Mouse (Mus musculus) CD8-positive naive resting alpha-beta T cell, adult 2 months (primary cell): ENCODE results near the gene Epas1.

Experiments
- DNase-seq, 2 experiments: peaks; one replicate each; pipeline ENCODE4 v3.0.0; 2022; ENCODE audit warnings: low read depth in 2 of 2, low spot score in 2 of 2

Epas1 gene

GRCm38 (mm10) chr17:86755581-86756195 lies 2.2 kb downstream of the Epas1 start:
- DNase-seq, result no peak

- no peak for DNase-seq
These were observed 4.1 kb downstream of the Epas1 start for GRCm38 (mm10) chr17:86757621-86758020.

GRCm38 (mm10) chr17:86761859-86762258 lies 8.4 kb downstream of the Epas1 start:
- DNase-seq, result no peak

DNA sequence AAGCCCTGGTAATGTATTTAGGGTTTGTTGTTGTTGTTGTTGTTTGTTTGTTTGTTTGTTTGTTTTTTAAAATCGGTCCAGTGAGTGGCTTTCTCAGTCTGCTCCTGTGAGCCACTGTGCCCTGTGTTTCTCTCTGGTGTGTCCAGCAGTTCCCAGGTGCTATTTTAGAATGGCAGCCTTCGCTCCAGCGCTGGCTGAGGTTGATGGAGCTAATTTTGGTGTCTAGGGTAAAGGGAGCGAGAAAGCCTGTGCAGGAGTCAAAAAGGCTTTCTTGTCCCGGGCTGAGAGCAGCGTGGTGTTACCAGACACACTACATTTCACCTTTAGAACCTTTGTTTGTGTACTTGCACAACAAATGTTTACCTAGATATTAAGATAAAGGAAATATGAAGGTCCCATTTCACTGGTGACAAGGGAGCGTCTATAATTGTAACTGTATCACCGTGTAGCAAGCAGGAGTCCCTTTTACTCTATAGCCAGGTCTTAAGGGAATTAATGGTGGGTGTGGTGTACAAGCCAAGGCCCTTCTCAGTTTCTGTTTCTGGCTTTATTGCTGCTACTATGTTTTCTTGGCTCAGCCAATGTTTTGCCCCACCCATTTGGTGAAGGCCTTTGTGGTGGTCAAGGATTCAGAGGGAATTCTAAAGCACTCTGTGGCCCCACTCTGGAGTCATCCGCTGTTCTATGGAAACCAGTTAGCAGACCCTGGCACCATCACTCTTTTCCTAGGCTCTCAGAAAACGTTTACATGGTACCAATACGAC lies 9.2 kb downstream of the Epas1 start:
- no peak for DNase-seq

- DNase-seq, result no peak
These were observed 12.4 kb downstream of the Epas1 start for GRCm38 (mm10) chr17:86765762-86766404.

- DNase-seq, result no peak
These were observed 12.9 kb downstream of the Epas1 start for GRCm38 (mm10) chr17:86766412-86766811.

- DNase-seq, result no peak
These were observed 15.1 kb downstream of the Epas1 start for GRCm38 (mm10) chr17:86768596-86768995.

- no peak for DNase-seq
These were observed 16.1 kb downstream of the Epas1 start for GRCm38 (mm10) chr17:86769330-86770211.

DNA sequence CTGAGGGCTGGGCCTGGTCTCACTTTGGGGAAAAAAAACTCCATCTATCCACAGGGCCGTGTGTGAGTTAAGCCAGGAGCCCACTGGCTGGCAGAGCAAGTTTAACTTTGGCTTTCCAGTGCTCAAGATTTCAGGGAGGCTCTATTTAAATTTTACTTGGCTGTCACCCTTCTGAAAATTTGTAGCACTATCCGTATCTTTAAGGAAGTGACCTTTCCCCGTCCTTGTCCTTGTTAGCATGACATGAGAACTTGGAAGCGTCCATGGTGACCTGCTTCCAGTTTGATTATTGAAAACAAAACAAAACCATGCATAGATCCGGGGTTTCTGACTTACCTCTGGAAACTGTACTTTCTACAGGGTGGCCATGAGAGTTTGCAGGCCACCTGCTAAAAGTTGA lies 17.3 kb downstream of the Epas1 start:
- no peak for DNase-seq

DNA sequence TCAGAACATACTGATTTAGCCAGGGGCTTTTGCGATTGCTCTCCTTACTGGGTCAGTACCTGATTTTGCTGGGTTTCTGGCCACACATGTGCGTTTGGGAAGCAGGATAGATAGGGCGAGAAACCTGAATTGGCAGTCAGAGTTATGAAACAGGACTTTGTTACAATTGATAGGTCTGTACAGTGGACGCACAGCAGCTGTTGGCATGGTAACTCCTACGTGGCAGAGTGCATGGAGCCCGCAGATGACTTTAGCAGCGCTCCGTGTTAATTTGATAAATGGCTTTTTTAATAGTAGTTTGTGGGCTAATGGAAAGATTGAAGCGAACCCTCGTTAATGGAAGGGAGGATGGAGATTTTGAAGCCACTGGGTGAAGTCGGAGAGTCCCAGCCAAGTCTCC lies 18.5 kb downstream of the Epas1 start:
- no peak for DNase-seq

DNA sequence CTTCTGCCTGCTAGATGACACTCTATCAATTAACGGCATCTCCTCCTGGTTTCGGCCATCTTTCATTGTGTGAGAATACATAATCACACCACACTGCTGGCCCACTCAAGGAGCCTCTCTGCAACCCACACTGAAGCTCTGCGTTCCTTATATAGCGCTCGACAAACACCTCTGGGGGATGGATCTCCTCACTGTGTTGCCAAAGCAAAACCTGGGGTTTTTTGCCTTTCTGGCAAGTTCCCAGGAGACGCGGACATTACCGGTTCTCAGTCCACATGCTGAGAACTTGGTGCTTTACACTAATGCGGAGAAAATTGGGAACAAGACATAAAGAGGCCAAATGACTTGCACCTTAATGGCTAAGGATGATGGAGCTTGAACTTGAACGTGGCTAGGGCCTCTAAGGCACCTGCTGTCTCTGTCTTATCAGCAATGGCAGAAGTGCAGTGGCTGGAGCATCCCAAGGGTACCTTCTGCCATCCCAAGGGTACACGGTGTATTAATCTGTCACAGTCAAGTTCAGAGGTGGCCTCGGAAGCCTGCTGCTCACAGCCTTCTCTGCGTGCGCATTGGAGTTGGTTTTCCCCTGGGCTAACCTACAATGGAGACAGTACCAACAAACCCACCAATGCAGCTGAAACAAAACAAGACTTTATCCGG lies 19.6 kb downstream of the Epas1 start:
- DNase-seq, result no peak

DNA sequence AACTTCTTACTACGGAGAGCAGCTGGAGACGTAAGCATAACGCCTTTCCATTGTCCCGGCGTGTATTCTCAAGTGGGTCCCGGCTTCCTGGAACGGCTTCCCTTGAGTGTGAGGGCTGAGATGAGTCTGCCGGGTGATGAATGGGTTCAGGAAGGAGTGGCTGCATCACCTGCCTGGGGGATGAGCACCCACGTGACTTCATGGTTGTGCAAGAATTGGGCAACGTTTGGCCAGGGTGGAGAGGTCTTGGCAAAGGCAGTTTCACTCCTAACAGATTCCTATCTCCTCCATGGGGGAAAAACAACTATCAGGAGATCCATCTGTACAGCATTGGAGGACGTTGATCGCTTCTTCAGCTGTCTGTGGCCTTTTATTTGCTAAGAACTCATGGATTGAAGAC lies 23.0 kb downstream of the Epas1 start:
- DNase-seq, result no peak

GRCm38 (mm10) chr17:86778147-86778546 lies 24.6 kb downstream of the Epas1 start:
- no peak for DNase-seq

DNA sequence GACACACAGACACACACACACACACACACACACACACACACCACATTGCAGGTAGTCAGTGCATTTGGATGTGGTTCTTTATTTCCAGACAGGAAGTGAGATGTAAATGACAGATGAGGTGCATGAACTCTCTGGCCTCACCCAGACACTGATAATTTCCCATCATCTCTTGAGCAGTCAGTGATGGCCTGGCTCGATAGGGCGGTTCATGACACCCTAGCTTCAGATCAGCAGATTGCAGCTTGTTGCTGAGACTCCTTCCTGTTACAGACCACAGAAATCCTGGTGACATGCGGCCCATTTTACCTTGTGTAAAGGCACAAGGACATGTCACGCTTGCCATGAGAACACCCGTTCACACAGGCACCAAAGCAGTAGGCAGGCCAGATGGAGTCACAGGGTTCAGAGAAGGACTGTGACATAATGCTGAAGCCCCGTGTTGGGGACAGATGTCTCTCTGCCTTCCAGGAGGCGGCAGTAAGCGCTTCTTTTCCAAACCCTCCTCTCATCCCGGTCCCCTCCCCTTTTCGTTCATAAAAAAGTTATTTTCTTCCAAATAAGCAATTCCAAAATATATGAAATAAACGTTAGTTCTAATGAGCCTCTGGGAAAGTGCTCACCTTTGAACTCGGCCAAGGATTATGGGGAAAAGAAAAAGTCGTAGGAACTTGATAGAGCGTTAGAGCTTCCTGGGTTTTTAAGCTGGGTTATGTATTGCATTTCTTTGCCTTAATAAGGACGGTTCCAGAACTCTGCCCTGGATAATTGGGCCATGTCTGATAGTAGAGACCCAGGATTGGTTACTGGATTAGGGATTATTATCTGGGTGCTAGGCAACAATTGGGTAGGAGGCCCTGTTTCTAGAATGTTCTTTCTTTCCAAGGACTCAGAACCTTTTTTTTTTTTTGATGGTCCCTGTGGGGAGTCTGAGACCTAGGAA lies 26.0 kb downstream of the Epas1 start:
- DNase-seq, result peak; percentile 20 to 31

GRCm38 (mm10) chr17:86780708-86781318 lies 27.3 kb downstream of the Epas1 start:
- no peak for DNase-seq

DNA sequence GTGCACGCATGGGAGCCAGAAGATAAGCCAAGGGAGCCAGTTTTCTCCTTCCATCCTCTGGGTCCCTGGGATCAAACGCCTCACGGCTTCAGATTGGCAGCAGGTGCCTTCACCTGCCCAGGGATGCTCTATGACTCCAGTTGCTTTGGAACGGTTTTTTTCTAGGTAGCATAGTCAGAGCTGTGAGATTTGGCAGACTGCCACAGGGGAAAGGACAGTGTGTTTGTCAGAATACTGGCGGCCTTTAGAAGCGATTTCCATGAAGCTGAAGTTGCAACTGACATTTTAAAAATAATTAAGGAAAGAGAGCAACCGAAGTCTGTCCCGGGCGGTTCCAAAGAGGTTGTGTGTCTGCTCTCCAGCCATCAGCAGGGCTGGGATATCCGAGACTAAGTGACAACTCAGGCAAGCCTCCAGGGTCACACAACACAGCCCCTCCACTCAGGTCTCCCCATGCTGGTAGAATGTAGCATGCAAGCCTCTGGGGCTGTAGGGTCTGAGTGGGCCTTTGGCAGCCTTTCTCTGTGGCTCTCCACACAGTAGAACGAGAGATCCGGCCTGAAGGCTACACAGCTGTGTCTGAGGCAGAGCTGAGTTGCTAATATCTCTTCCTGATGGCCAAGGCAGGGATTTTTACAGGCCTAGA lies 28.4 kb downstream of the Epas1 start:
- no peak for DNase-seq

- DNase-seq, result no peak
These were observed 31.0 kb downstream of the Epas1 start for GRCm38 (mm10) chr17:86784405-86784977.

DNA sequence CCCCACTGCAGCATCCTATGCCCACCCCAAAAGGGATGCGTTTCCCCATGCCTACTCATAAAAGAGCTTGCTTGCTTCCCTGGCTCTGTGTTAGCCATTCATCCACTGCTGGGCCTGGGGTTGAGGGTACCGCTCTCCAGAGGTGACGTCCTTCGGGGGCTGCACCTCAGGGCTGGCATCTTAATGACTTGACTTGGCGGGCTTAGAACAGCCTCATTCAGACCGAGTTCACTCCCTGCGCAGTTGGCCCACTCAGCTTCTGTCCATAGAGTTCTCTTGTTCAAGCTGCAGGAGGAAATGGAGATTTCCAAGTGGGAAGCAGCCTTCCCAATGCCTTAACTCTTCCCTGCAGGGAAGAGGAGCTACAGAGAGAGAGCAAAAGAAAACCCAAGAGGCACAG lies 32.1 kb downstream of the Epas1 start:
- DNase-seq, result no peak
